Mouse (Mus musculus) heart, adult 2 months (tissue): ENCODE results near the gene Lima1. TPM values are rescaled to one million over a fixed set of nuclear protein-coding genes. Genes with fewer than 3 reads are reported as not detected.

Experiments used
- DNase-seq, 2 experiments: peaks; one replicate each; pipeline ENCODE4 v3.0.0; 2021
- H3K27ac ChIP-seq: fragments of 200-600 bp; 2 replicates; pipeline ENCODE4 v1.8.1; 2022
- H3K27me3 ChIP-seq: fragments of 200-500 bp; 2 replicates; pipeline ENCODE4 v1.6.1; 2012; ENCODE audit warnings: mild to moderate bottlenecking, low read length, inconsistent platforms, mixed read lengths; ENCODE audit not compliant: control insufficient read depth, insufficient read depth
- H3K36me3 ChIP-seq: fragments of 200-500 bp; 2 replicates; pipeline ENCODE4 v1.6.1; 2012; ENCODE audit warnings: low read length, inconsistent platforms; ENCODE audit not compliant: control insufficient read depth, insufficient read depth
- H3K4me1 ChIP-seq: fragments of 200-500 bp; 2 replicates; pipeline ENCODE4 v1.6.1; 2011; ENCODE audit warnings: low read length; ENCODE audit not compliant: control insufficient read depth, insufficient read depth
- H3K4me3 ChIP-seq: fragments of 200-600 bp; 2 replicates; pipeline ENCODE4 v1.8.1; 2022
- H3K79me2 ChIP-seq: fragments of 200-500 bp; replicated peaks from 2 replicates; pipeline ENCODE4 v1.6.1; 2012; ENCODE audit warnings: mild to moderate bottlenecking, inconsistent platforms, low read length, moderate library complexity, mixed read lengths; ENCODE audit not compliant: control insufficient read depth, insufficient read depth
- H3K9ac ChIP-seq: fragments of 200-500 bp; 2 replicates; pipeline ENCODE4 v1.6.1; 2012; ENCODE audit warnings: low read depth, mild to moderate bottlenecking, control low read depth, inconsistent platforms, low read length, mixed read lengths
- CTCF ChIP-seq: fragments of 200-600 bp; IDR thresholded peaks from 2 replicates; pipeline ENCODE4 v1.8.1; 2022; ENCODE audit warnings: antibody characterized with exemption, mild to moderate bottlenecking, moderate library complexity
- EP300 ChIP-seq: fragments of 200-500 bp; IDR thresholded peaks from 2 replicates; pipeline ENCODE4 v1.6.1; 2011; ENCODE audit warnings: low read depth, low read length, control low read depth; ENCODE audit not compliant: insufficient read depth
- POLR2A ChIP-seq: fragments of 200-500 bp; IDR thresholded peaks from 2 replicates; pipeline ENCODE4 v1.6.1; 2011; ENCODE audit warnings: mild to moderate bottlenecking, low read depth, low read length, control low read depth; ENCODE audit not compliant: insufficient read depth
- WGBS: fragments of 180-500 bp; shearing (Covaris S2); methylation state at CpG from one replicate; pipeline ENCODE4 v1.1.7; 2018; 5-methylcytosine and 5-hydroxymethylcytosine counted together
- intact Hi-C: fragments of 180-260 bp; cut with DNase I; formaldehyde crosslinking; loops from one replicate; pipeline ENCODE4 v1.15.1; 2025
- polyA plus RNA-seq: library from polyadenylated mRNA; depleted of rRNA; stranded (reverse); fragments of >200 nt; gene quantifications from 2 replicates; pipeline ENCODE4 v1.2.3, GENCODE M21; 2012
- total RNA-seq, 2 experiments: library from RNA; stranded (reverse); gene quantifications; 2 replicates each; pipeline ENCODE4 v1.2.3; 2021

Lima1 gene
- total and polyA plus RNA-seq, 3 experiments, result 8.8 to 16.7 (median 15.7) TPM

DNA sequence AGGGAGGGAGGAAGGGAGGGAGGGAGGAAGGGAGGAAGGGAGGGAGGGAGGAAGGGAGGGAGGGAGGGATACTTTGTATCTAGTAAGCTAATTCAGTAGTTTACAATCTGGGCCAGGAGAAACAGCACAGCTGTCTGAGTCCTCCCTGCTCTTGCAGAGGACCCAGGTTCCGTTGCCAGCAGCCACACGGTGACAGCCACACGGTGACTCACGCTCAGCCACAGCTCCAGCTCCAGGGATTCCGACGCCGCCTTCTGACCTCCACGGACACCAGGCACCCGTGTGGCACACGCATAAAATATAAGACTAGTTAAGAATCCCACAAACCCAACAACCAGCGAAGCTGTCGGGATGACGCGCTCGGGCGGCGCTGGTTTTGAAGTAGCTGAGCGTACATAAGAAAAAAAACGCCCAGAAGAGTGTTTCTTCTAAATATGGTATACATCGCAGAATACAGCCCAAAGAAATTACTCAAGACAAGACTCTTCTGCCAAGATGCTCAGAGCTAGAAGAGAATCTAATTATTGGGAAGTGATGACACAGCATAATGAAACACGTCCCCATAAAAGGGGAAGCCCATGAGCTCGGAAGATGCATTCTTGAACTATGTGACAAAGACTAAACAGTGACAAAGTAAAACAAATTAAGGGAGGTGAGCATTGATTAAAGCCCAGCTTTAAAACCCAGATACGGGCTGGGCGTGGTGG is 60.5 kb downstream of the Lima1 start:
- peak; percentile 50 to 61 for DNase-seq
- no peak overlapping the region; the same call in 1 of the 2 replicates for H3K9ac ChIP-seq
- TF ChIP-seq CTCF (no peak), EP300 (no peak), POLR2A (no peak)
- no peak overlapping the region; the same call in 1 of the 2 replicates for H3K27ac ChIP-seq
- peaks cover 7% of the 10 kb centered on the region for H3K36me3 ChIP-seq
- H3K4me1 ChIP-seq, result peaks cover 10% of the 10 kb centered on the region
- 72% methylated on average over 24 of the region's 24 CpGs for WGBS
- no peak overlapping the region for H3K4me3 ChIP-seq
- intact Hi-C loops, result no loop called here
- no peaks in the 10 kb centered on the region for H3K27me3 ChIP-seq
- peaks cover 14% of the 10 kb centered on the region for H3K79me2 ChIP-seq

DNA sequence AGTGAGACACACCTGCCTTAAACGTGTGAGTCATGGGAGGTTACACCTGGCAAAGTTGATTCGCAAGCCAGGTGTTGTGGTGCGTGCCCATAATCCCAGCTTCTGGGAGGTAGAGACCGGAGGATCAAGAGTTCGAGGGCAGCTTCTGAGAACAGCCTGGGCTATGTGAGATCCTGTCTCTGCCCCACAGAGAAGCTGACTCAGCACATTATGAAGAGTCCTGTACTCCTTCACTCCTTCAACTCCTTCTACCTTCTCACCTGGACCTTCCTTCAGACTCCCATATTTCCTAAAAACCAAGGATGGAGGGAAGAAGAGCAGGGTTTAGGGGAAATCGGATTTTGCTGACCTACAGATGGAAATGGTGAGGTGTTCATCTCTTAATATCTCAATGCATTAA is 61.6 kb downstream of the Lima1 start:
- no peak overlapping the region for H3K9ac ChIP-seq
- H3K4me1 ChIP-seq, result peaks cover 10% of the 10 kb centered on the region
- no peak overlapping the region for H3K4me3 ChIP-seq
- H3K79me2 ChIP-seq, result peaks cover 14% of the 10 kb centered on the region
- intact Hi-C loops, result no loop called here
- H3K27me3 ChIP-seq, result no peaks in the 10 kb centered on the region
- no peak for TF ChIP-seq POLR2A
- H3K27ac ChIP-seq, result no peak overlapping the region
- WGBS, result 97% methylated on average over 6 of the region's 6 CpGs
- DNase-seq, result no peak
- H3K36me3 ChIP-seq, result peaks cover 7% of the 10 kb centered on the region

DNA sequence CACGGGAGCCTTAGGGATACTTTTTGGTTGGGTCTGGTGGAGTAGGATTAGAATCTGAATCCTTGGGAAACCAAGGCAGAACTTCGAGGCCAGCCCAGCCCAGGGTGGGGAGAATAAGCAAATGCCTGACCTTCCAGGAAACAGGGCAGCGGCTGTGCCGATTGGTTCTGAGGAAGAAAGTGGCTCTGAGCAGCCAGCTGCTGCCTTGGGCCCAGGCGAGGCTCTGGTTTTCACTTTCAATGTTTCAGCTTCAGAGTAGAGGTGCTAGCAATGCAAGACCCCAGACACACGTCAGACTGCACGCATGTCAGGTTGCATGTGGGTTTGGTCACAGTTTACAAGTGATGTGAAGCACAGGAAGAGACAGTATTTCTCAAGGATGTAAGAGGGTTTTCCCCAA is 63.2 kb downstream of the Lima1 start:
- Histone ChIP-seq H3K4me3 (no peak overlapping the region), H3K9ac (0 out of 2 replicates have a peak overlapping the region, but pooled peaks have one; percentile 9), H3K36me3 (peaks cover 7% of the 10 kb centered on the region), H3K79me2 (peaks cover 14% of the 10 kb centered on the region), H3K4me1 (peaks cover 9% of the 10 kb centered on the region), H3K27ac (no peak overlapping the region), H3K27me3 (no peaks in the 10 kb centered on the region)
- no peak for TF ChIP-seq EP300
- no peak for TF ChIP-seq POLR2A
- no peak for TF ChIP-seq CTCF
- no peak for DNase-seq
- 50% methylated on average over 7 of the region's 7 CpGs for WGBS
- intact Hi-C loops, result no loop called here

DNA sequence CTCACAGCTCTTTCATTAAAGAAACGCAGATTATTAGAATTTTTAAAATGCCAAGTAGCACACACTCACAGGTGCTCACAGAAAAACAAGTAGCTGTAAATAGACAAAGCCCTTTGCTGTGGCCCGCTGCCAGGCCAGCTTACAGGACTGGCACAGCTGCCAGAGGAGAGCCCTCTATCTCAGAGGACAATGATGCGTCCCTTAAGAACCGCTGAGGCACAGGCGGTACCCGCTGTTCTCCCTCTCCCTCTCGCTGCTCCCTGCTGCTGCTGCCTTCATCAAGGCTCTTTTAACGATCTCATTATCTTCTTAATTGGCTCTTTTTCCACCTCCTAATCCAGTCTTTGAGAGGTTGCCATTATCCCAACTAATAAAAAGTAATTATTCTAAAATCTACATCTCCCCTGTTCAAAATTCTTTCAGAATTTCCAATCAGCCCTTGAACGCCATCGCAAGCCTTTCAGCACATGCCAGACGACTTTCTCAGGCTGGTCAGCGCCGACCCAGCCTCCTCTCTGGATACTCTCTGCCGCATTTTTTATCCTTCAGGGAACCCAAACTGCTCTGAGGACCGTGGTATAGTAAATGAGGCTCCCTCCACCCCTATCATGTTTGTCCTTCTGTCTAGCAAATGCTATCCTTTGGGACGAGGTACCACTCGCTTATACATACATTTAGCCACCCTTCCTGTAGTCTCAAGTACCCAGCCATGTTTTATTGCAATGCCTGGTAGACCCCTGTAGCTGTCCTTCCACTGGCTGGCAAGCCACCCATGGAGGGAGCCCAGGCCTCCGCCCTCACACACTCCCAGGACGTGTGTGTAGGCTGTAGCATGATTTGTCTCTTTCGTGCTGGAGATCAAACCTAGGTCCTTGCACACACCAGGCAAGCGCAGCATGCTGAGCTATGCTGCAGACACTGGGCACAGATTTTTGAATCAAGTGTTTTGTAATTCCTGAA is 67.2 kb downstream of the Lima1 start:
- no peak for TF ChIP-seq EP300
- intact Hi-C loops, result no loop called here
- peaks cover 11% of the 10 kb centered on the region for H3K4me1 ChIP-seq
- no peak overlapping the region for H3K9ac ChIP-seq
- no peak overlapping the region for H3K4me3 ChIP-seq
- WGBS, result 58% methylated on average over 21 of the region's 21 CpGs
- H3K27me3 ChIP-seq, result no peaks in the 10 kb centered on the region
- peak; percentile 39 to 52 for DNase-seq
- H3K27ac ChIP-seq, result peak overlapping the region; percentile 5; the same call in 1 of the 2 replicates
- peaks cover 13% of the 10 kb centered on the region for H3K36me3 ChIP-seq
- H3K79me2 ChIP-seq, result peaks cover 4% of the 10 kb centered on the region; the same call in 1 of the 2 replicates

DNA sequence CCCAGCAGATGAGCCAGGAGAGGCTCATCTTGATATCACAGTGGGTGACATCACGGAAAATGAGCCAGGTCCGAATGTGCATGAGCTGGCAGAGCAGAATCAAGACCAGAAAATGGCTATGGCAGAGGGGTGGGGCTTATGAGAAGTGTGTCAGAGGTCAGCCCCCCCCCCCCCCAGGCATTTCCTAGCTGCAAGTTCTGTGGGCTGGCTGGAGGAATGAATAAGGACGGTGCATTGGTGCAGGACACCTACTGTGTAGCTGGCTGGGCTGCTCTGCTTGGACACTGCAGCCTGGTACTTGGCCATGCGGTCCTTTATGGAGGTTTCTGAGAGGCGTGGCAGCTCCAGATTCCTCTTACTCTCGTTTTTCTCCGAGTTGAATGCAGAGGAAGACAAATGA is 69.1 kb downstream of the Lima1 start:
- TF ChIP-seq POLR2A (no peak), CTCF (no peak), EP300 (no peak)
- H3K4me1 ChIP-seq, result peaks cover 11% of the 10 kb centered on the region
- H3K4me3 ChIP-seq, result no peak overlapping the region
- peaks cover 16% of the 10 kb centered on the region for H3K36me3 ChIP-seq
- no peak overlapping the region for H3K9ac ChIP-seq
- WGBS, result 36% methylated on average over 7 of the region's 7 CpGs
- H3K79me2 ChIP-seq, result peaks cover 1% of the 10 kb centered on the region; the same call in 1 of the 2 replicates
- no peaks in the 10 kb centered on the region for H3K27me3 ChIP-seq
- intact Hi-C loops, result no loop called here
- no peak for DNase-seq
- no peak overlapping the region for H3K27ac ChIP-seq

DNA sequence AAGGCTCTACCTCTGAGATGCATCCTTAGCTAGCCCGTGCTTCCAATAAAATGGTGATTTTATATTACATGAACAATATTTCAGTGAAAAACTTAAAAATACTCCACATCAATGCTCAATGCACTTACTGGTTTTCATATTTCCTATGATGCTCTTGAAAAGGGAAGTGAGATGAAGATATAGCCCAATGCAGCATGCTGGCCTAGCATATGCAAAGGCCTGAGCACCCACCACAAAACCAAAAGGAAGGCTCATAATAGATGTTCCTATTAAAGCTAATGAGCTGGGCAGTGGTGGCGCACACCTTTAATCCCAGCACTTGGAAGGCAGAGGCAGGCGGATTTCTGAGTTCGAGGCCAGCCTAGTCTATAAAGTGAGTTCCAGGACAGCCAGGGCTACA is 69.6 kb downstream of the Lima1 start:
- no peak for DNase-seq
- Histone ChIP-seq H3K9ac (no peak overlapping the region), H3K27me3 (no peaks in the 10 kb centered on the region), H3K4me3 (no peak overlapping the region), H3K36me3 (peaks cover 20% of the 10 kb centered on the region), H3K79me2 (peaks cover 1% of the 10 kb centered on the region; the same call in 1 of the 2 replicates), H3K27ac (no peak overlapping the region), H3K4me1 (peaks cover 11% of the 10 kb centered on the region)
- intact Hi-C loops, result no loop called here
- TF ChIP-seq EP300, result no peak
- no peak for TF ChIP-seq POLR2A
- TF ChIP-seq CTCF, result no peak
- 96% methylated on average over 4 of the region's 4 CpGs for WGBS
